Mouse (Mus musculus) hindbrain, embryonic 11.5 days (tissue): ENCODE measurements around the gene Jag1. TPM values are rescaled to one million over a fixed set of nuclear protein-coding genes. Genes with fewer than 3 reads are reported as not detected.
A peak's percentile ranks its signal among the peaks of the same experiment; 100 is the strongest.

Experiments
- ATAC-seq: fragments of 200-750 bp; cut with Nextera tagmentation; 2 replicates; pipeline ENCODE4 v1.8.0; 2017; ENCODE audit warnings: mild to moderate bottlenecking, moderate TSS enrichment, moderate library complexity; ENCODE audit not compliant: low FRiP score
- DNase-seq: peaks from one replicate; pipeline ENCODE4 v3.0.0-alpha.2; 2015; ENCODE audit warnings: low spot score
- H3K27ac ChIP-seq: fragments of 300-500 bp; sonication (generic); 2 replicates; pipeline ENCODE4 v1.5.1; 2014; ENCODE audit warnings: mild to moderate bottlenecking, low read depth, low read length
- H3K27me3 ChIP-seq: fragments of 300-500 bp; sonication (generic); 2 replicates; pipeline ENCODE4 v1.6.1; 2014; ENCODE audit warnings: mild to moderate bottlenecking, low read length, moderate library complexity, mixed read lengths; ENCODE audit not compliant: control insufficient read depth, insufficient read depth
- H3K36me3 ChIP-seq: fragments of 300-500 bp; sonication (generic); 2 replicates; pipeline ENCODE4 v1.6.1; 2014; ENCODE audit warnings: mild to moderate bottlenecking, low read length, moderate library complexity, mixed read lengths; ENCODE audit not compliant: control insufficient read depth, insufficient read depth
- H3K4me1 ChIP-seq: fragments of 300-500 bp; sonication (generic); replicated peaks from 2 replicates; pipeline ENCODE4 v1.6.1; 2014; ENCODE audit warnings: low read length, mixed read lengths; ENCODE audit not compliant: control insufficient read depth, insufficient read depth
- H3K4me2 ChIP-seq: fragments of 300-500 bp; sonication (generic); replicated peaks from 2 replicates; pipeline ENCODE4 v1.6.1; 2014; ENCODE audit warnings: mild to moderate bottlenecking, low read depth, low read length
- H3K4me3 ChIP-seq: fragments of 300-500 bp; sonication (generic); 2 replicates; pipeline ENCODE4 v1.5.1; 2014; ENCODE audit warnings: low read depth, low read length
- H3K9ac ChIP-seq: fragments of 300-500 bp; sonication (generic); 2 replicates; pipeline ENCODE4 v1.6.1; 2014; ENCODE audit warnings: low read depth, low read length
- H3K9me3 ChIP-seq: fragments of 300-500 bp; sonication (generic); 2 replicates; pipeline ENCODE4 v1.6.1; 2016; ENCODE audit warnings: low read length; ENCODE audit not compliant: control insufficient read depth
- WGBS: fragments of 180-500 bp; shearing (Covaris S2); extraction: QIAGEN DNeasy Blood & Tissue Kit; methylation state at CpG from one replicate; pipeline ENCODE4 v1.1.7; 2014; 5-methylcytosine and 5-hydroxymethylcytosine counted together
- polyA plus RNA-seq: library from polyadenylated mRNA; unstranded; fragments of >200 nt; fragmentation: Nextera tagmentation; extraction: Ambion mirVana; gene quantifications from 2 replicates; pipeline ENCODE4 v1.2.1, GENCODE M21; 2014

Jag1 gene
- polyA plus RNA-seq, 1 experiment from 2014 or later, result 22.1 TPM

DNA sequence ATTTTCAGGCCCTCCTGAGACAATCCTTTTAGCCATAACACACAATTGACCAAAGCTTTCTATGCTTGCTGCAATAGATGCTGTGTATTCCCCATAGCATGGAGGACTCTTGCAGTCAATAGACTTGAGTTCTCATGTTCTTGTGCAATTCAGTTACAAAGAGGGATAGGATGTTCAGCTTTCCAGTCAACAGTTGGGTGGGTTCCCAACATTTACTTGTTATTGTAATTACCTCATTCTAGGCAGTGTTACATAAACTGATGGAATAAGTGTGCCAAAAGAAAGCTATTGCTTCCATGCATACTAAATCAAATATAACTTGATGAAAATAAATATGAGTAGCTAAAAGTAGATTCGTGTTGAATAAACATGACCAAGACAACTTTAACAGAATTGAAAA, 8.4 kb upstream of the Jag1 start:
- Histone ChIP-seq H3K27ac (no peak overlapping the region), H3K27me3 (no peaks in the 10 kb centered on the region), H3K4me2 (no peak overlapping the region), H3K9me3 (no peaks in the 10 kb centered on the region), H3K9ac (no peak overlapping the region), H3K36me3 (no peaks in the 10 kb centered on the region), H3K4me3 (no peak overlapping the region), H3K4me1 (no peaks in the 10 kb centered on the region)
- ATAC-seq (no peak), DNase-seq (no peak)
- WGBS, result 90% methylated on average over 1 of the region's 1 CpGs

DNA sequence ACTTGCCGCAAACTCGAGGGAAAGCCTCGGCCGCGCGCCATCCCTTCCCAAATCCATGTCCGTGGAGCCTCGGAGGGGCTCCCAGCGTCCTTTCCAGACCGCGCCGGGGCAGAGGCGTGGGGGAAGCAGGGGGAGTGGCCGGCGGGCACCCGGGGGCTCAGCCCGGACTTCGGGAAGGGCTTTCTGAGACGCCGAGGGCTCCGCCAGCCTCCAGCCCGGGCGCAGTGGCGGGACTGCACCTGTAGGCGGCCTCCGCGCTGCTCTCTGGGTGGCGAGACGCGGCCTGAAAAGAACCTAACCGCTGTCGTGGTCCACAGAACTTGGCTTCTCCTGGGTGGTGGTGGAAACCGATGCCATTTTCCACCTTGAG, 862 bp upstream of the Jag1 start:
- Histone ChIP-seq H3K27ac (peak overlapping the region; percentile 84), H3K27me3 (no peaks in the 10 kb centered on the region), H3K36me3 (no peaks in the 10 kb centered on the region), H3K9me3 (no peaks in the 10 kb centered on the region), H3K4me3 (peak overlapping the region; percentile 74), H3K4me1 (no peaks in the 10 kb centered on the region; the same call in 1 of the 2 replicates), H3K9ac (peak overlapping the region; percentile 70), H3K4me2 (peak overlapping the region; percentile 71)
- ATAC-seq (peak; percentile 68), DNase-seq (peak; percentile 90)
- WGBS, result 0% methylated on average over 33 of the region's 33 CpGs

DNA sequence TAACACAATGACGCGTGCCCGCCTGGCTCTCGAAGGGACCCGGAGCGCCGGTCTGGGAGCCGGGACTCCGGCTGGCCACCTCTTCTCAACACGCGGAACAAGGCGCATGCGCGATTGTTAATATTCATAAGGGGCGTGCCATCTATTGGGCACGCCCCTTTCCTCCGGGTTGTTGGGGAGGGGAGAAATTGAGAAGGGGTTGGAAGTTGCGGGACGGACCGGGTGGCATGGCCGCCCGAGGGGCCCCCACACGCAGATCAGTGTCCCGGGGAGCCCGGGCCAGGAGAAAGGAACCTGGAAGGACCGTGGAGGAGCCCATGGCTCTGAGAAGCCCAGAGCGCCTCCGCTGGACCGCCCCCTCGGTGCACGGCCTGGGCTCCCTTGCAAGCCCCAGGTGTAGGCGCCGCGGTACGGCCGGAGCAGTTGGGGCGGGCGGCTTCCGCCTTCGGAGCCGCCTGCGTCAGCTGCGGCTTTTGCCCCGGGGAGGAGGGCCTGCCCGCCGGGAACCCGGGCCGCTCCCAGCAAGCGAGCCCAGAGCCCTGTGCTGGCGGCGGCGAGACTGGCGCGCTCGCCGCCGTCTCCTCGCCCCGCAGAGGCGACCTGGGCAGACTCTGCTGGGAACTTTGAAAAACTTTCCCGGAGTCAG, 354 bp upstream of the Jag1 start:
- WGBS, result under 1% methylated on average over 53 of the region's 61 CpGs
- Histone ChIP-seq H3K4me3 (peak overlapping the region; percentile 74), H3K4me2 (peak overlapping the region; percentile 71), H3K4me1 (no peaks in the 10 kb centered on the region; the same call in 1 of the 2 replicates), H3K9ac (peak overlapping the region; percentile 74), H3K36me3 (no peaks in the 10 kb centered on the region), H3K27me3 (no peaks in the 10 kb centered on the region), H3K9me3 (no peaks in the 10 kb centered on the region), H3K27ac (peak overlapping the region; percentile 84)
- ATAC-seq, result peak; percentile 85
- peak; percentile 99 for DNase-seq

DNA sequence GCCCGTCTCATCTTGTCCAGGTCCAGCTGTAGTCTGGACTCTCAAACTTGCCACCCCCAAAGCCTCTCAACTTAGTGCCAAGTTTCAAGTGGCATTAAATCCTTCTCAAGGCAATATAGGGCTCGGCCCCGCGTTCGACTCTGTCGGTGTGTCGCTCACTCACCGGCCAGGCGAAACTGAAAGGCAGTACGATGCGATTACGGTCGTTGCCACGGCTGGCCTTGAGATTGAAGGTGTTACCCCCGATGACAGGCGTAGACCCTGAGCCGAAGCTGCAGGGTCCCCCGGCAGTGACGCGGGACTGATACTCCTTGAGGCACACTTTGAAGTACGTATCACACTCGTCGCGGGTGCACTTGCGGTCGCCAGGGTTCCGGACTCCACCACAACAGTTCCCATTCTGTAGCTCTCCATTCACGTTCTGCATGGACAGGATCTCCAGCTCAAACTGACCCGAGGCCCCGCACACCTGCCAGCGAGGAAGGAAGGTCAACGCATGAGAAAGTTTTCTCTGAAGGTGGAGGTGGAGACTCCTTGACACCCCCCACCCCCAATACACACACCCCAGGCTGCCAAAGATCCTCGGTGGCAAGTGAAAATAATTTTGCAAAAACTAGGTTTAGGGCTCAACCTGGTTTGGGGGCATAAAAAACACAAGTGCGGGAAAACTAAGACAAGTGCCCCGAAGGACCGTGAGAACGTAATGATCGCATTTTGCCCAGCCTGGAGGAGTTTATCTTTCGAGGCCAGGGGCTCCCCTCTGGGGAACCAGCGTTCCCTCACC, 1.0 kb downstream of the Jag1 start:
- Histone ChIP-seq H3K27ac (peak overlapping the region; percentile 84), H3K27me3 (no peaks in the 10 kb centered on the region), H3K9me3 (no peaks in the 10 kb centered on the region), H3K4me2 (peak overlapping the region; percentile 71), H3K4me3 (peak overlapping the region; percentile 74), H3K36me3 (no peaks in the 10 kb centered on the region), H3K4me1 (peaks cover 2% of the 10 kb centered on the region), H3K9ac (peak overlapping the region; percentile 74)
- DNase-seq (peak; percentile 60), ATAC-seq (no peak)
- WGBS, result under 1% methylated on average over 40 of the region's 40 CpGs

DNA sequence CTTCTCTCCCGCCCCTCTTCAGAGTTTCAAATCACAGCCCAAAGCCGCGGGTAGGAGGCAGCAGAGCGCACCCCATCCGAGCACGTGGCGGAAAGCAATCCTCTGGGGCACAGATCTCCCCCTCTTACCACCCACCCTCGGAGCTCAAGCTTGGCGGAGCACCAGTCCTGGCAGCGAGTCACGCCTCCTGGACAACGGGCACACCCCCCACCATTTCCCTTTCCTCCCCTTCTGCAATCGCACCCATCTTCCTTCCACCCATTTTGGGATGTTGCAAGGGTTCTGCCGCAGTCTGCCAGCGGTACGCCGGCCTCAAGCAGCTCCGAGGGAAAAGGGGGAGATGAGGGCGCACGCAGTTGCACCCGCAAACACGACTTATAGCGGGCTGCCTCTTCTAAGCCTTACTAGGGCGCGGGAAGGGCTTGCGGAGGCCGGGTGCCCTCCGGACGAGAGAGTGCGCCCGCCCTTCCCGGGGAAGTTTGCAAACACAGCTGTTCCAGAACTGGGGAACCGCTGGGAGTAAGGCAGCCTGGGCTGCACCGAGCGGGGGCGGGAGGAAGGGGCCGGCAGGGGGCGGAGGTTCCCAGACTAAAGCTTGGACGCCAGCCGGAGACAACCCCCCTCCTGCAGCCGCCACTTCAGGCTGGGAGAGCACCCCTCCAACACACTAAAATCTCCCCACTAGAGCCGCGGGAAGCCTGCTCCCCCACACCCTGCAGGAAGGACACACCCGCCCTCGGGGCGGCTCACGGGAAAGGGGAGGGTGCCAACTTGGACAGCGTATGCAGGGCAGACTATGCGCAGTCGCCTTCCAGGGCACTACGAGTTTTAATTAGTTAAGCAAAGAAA, 2.0 kb downstream of the Jag1 start:
- DNase-seq (peak; percentile 82), ATAC-seq (peak; percentile 34)
- Histone ChIP-seq H3K9ac (peak overlapping the region; percentile 74), H3K4me2 (peak overlapping the region; percentile 71), H3K9me3 (no peaks in the 10 kb centered on the region), H3K4me1 (peaks cover 6% of the 10 kb centered on the region), H3K27ac (peak overlapping the region; percentile 63), H3K4me3 (peak overlapping the region; percentile 74), H3K36me3 (no peaks in the 10 kb centered on the region), H3K27me3 (no peaks in the 10 kb centered on the region)
- WGBS, result under 1% methylated on average over 44 of the region's 51 CpGs

DNA sequence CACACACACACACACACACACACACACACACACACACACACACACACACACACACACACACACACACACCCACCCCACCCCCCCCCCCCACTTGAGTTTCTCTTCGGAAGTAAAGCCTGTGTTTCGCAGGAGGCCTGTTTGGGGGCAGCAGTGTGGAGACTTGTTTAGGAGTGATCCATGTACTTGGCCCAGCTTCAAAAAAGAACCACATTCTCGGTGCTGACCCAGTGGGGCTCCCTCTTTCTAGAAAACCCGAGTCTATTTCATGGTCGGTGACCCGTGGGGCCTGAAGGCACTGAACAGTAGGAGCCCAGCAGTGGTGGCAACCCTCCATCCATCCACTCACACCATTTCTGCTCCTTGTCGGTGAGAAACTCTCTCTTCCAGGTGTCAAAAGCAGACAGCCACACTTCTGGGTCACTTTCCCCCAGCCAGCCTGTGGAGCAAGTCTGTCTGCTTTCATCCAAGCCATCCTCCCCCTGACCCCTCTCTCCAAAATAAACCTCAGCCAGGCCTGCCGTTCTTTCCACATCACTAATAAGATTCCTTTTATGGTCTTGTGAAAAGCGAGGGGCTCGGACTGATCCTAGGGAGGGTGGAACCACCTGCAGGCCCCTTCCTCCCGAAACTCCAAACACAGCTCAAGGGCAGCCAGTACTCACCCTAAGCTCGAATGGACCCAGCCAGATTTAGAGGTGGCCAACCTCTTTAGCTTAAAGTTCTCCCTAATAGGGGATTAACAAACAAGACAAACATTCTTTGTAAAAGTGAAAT, 3.0 kb downstream of the Jag1 start:
- Histone ChIP-seq H3K9ac (peak overlapping the region; percentile 28; the same call in 1 of the 2 replicates), H3K27me3 (no peaks in the 10 kb centered on the region), H3K36me3 (no peaks in the 10 kb centered on the region), H3K27ac (no peak overlapping the region), H3K4me2 (peak overlapping the region; percentile 71), H3K9me3 (no peaks in the 10 kb centered on the region), H3K4me3 (peak overlapping the region; percentile 74), H3K4me1 (peaks cover 9% of the 10 kb centered on the region)
- ATAC-seq (no peak), DNase-seq (no peak)
- WGBS, result 2% methylated on average over 12 of the region's 12 CpGs

DNA sequence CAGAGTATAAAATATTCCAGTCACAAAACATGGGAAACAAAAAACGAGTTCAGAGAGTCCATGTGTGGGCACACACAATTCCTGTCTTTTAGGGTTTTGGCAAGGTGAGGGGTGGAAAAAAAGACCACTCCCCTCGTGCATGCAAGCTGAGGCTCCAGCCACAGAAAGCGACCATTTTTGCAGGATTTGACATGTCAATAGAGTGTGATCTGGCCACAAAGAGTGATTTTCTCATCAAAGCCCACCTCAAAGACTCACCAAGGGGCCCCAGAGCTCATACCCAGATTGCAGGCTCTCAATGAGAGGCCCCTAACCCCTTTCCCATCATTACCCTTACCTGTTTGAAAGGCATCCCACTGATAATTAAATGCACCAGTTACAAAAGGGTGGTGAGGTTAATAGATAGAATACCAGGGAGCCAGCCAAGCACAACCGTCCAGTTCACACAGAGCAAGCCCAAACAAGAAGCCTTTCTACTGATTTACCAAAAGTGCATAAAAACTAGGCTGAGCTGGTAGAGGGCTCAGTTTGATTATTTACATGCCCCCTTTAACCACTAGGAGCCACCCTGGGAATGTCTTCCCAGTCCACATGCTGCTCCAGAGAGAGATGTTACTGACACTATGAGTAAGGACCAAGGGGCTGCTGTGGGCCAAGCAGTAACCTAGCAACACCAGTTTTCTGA, 6.1 kb downstream of the Jag1 start:
- H3K4me1 ChIP-seq, result peaks cover 11% of the 10 kb centered on the region
- DNase-seq (no peak), ATAC-seq (peak; percentile 27)
- H3K9me3 ChIP-seq, result no peaks in the 10 kb centered on the region
- WGBS, result 18% methylated on average over 4 of the region's 4 CpGs
- H3K4me3 ChIP-seq, result no peak overlapping the region
- H3K27ac ChIP-seq, result 0 out of 2 replicates have a peak overlapping the region, but pooled peaks have one; percentile 19
- no peaks in the 10 kb centered on the region for H3K36me3 ChIP-seq
- H3K27me3 ChIP-seq, result no peaks in the 10 kb centered on the region
- no peak overlapping the region for H3K4me2 ChIP-seq
- H3K9ac ChIP-seq, result no peak overlapping the region
